Mouse (Mus musculus) spleen, adult 2 months (tissue): ENCODE measurements at regions not wholly inside any gene's neighbourhood (a gene's known extent, or its start where the extent isn't known, plus 50 kb on each side); places are given as distances from the start of the nearest gene placed in this dataset.

Experiments
- DNase-seq, 2 experiments: peaks; one replicate each; pipeline versions ENCODE4 v3.0.0 to v3.0.0-alpha.2; 2012 to 2021; ENCODE audit warnings: low spot score in 2 of 2, low read depth in 1 of 2
- H3K27ac ChIP-seq: fragments of 200-500 bp; 2 replicates; pipeline ENCODE4 v1.5.1; 2012; ENCODE audit warnings: low read length, inconsistent platforms; ENCODE audit not compliant: insufficient read depth
- H3K27me3 ChIP-seq: fragments of 200-500 bp; 2 replicates; pipeline ENCODE4 v1.6.1; 2012; ENCODE audit warnings: mild to moderate bottlenecking, moderate library complexity, low read length, inconsistent platforms; ENCODE audit not compliant: control insufficient read depth, insufficient read depth
- H3K36me3 ChIP-seq: fragments of 200-500 bp; 2 replicates; pipeline ENCODE4 v1.6.1; 2012; ENCODE audit warnings: mild to moderate bottlenecking, low read length, inconsistent platforms; ENCODE audit not compliant: control insufficient read depth, insufficient read depth
- H3K4me1 ChIP-seq: fragments of 200-500 bp; 2 replicates; pipeline ENCODE4 v1.6.1; 2011; ENCODE audit warnings: inconsistent platforms; ENCODE audit not compliant: control insufficient read depth, insufficient read depth, insufficient read length
- H3K4me3 ChIP-seq: fragments of 200-500 bp; 2 replicates; pipeline ENCODE4 v1.5.1; 2011; ENCODE audit warnings: mild to moderate bottlenecking, inconsistent platforms; ENCODE audit not compliant: insufficient read depth, insufficient read length; ENCODE audit errors: extremely low read depth
- CTCF ChIP-seq: fragments of 200-500 bp; IDR thresholded peaks from 2 replicates; pipeline ENCODE4 v1.5.1; 2011; ENCODE audit warnings: mild to moderate bottlenecking, inconsistent platforms; ENCODE audit not compliant: insufficient read depth, insufficient read length, insufficient replicate concordance; ENCODE audit errors: extremely low read depth
- POLR2A ChIP-seq: fragments of 200-500 bp; IDR thresholded peaks from 2 replicates; pipeline ENCODE4 v1.6.1; 2011; ENCODE audit warnings: low read depth, low read length, inconsistent platforms
- WGBS: fragments of 180-500 bp; shearing (Covaris S2); methylation state at CpG from one replicate; pipeline ENCODE4 v1.1.7; 2018; 5-methylcytosine and 5-hydroxymethylcytosine counted together

DNA sequence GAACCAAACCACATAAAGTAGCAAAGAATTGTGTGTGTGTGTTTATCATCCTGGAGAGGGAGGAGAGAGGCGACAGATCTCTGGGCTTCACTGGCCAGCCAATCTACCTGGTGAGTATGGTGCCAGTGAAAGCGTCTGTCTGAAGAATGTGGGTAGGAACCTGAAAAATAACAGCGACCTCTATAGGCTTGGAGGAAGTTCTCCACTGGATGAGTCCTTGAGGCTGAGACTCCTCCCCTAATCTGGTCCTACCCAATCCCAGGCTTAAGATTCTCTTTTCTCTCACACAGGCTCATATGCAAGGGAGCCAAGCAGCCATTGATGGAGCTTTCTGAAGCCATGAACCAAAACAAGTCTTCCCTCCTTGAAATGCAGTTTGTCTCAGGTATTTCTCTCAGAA, 283.2 kb downstream of the Gm11011 start:
- H3K4me3 ChIP-seq, result no peak overlapping the region
- H3K27ac ChIP-seq, result no peak overlapping the region
- H3K36me3 ChIP-seq, result no peaks in the 10 kb centered on the region
- 74% methylated on average over 3 of the region's 3 CpGs for WGBS
- TF ChIP-seq POLR2A (no peak), CTCF (no peak)
- no peak for DNase-seq
- no peaks in the 10 kb centered on the region for H3K27me3 ChIP-seq
- no peaks in the 10 kb centered on the region for H3K4me1 ChIP-seq

DNA sequence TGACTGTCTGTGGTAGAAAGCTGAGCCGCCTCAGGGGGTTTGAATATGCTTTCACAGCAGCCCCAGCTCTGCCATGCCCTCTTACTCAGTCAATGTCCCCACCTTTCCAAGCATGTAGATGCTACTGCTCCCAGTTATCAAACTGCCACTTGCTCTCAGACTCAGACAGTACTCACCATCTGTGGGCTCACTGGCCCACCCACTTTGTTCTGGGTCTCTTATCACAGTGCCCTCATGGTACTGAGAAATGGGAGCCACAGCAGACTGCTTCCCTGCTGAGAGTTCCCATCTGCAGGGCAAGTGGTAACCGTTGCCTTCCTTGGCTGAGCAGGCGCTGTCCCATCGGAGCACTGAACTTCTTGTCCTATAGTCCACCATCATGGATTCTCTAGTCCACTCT, 286.6 kb downstream of the Gm11011 start:
- TF ChIP-seq POLR2A (no peak), CTCF (no peak)
- no peaks in the 10 kb centered on the region for H3K36me3 ChIP-seq
- no peak for DNase-seq
- H3K27me3 ChIP-seq, result no peaks in the 10 kb centered on the region
- no peaks in the 10 kb centered on the region for H3K4me1 ChIP-seq
- 93% methylated on average over 4 of the region's 4 CpGs for WGBS
- no peak overlapping the region for H3K4me3 ChIP-seq
- H3K27ac ChIP-seq, result no peak overlapping the region

DNA sequence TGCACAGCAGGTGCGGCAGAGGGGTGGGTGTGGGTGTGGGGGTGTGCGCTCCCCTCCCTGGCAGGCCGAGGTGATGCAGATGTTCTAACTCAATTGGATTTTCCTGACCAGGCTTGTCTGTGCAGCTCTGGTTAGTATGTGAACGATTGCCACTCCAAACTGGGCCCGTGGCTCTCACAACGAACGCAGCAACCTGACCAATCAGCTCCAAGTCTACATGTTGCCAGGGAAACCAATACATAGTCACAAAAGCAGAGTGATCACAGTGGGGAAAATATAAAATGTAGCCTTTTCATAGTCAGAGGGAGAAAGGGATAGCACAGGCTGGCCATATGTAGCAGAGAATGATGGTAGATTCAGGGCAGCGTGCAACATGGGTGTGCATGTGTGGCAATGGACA, 287.1 kb downstream of the Gm11011 start:
- DNase-seq, result no peak
- Histone ChIP-seq H3K27me3 (no peaks in the 10 kb centered on the region), H3K4me3 (no peak overlapping the region), H3K4me1 (no peaks in the 10 kb centered on the region), H3K36me3 (no peaks in the 10 kb centered on the region), H3K27ac (no peak overlapping the region)
- TF ChIP-seq CTCF (no peak), POLR2A (no peak)
- 92% methylated on average over 8 of the region's 8 CpGs for WGBS

DNA sequence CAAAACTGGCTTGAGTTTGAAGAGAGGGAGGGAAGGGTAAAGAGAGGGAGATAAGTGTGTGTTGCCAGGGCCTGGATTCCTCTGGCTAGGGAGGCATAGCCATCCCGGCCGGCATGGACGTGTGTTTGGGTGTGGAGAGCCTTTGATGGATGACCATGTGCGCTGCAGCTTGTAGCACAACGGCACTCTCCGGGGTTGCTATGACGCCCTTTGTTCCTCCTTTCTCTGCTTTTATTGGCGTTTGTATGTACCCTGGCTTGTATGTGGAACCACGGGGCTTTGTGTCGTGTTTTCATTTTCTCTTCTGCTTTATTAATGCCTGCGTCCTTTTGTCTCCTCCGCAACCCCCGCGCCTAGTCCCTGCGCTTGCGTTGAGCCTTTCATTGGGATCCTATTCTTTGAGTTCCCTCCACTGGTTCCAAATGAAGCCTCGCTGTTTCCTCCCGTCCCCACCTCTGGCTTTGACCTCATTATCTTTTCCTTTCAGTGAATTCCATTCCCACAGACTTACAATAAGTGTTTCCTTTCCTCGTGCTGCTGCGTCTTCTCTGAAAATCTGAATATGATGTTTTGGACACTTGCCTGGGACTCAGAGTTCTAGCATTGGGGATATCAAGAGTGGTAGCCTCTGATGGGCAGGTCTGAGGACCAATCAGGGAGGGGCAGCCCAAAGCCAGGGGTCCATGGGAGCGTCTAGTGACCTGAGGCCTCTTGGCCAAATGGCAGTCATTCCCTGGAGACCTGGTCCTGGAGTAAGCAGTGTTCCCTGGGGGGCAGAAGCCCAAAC, 289.5 kb downstream of the Gm11011 start:
- Histone ChIP-seq H3K27ac (no peak overlapping the region), H3K36me3 (no peaks in the 10 kb centered on the region), H3K27me3 (no peaks in the 10 kb centered on the region), H3K4me1 (no peaks in the 10 kb centered on the region), H3K4me3 (no peak overlapping the region)
- TF ChIP-seq POLR2A (no peak), CTCF (no peak)
- WGBS, result 13% methylated on average over 21 of the region's 21 CpGs
- no peak for DNase-seq

DNA sequence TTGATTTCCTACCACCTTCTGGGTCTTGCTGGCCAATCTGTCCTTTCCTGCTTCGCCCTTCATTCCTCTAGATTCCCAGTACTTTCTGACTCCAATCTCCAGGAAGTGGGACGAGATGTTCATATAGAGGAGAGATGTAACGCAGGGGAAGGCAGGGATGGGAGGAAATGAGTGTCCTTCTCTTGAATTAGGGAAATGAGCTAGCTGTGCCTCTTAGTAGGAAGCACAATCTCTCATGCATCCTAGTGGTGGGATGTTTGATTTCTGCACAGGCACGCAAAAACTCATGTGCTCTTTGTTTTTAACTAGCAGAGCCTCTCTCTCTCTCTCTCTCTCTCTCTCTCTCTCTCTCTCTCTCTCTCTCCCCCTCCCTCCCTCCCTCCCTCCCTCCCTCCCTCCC, 290.3 kb downstream of the Gm11011 start:
- no peak for TF ChIP-seq CTCF
- no peak for TF ChIP-seq POLR2A
- no peak overlapping the region for H3K27ac ChIP-seq
- H3K4me1 ChIP-seq, result no peaks in the 10 kb centered on the region
- WGBS, result 60% methylated on average over 4 of the region's 4 CpGs
- H3K36me3 ChIP-seq, result no peaks in the 10 kb centered on the region
- DNase-seq, result no peak
- no peaks in the 10 kb centered on the region for H3K27me3 ChIP-seq
- no peak overlapping the region for H3K4me3 ChIP-seq

DNA sequence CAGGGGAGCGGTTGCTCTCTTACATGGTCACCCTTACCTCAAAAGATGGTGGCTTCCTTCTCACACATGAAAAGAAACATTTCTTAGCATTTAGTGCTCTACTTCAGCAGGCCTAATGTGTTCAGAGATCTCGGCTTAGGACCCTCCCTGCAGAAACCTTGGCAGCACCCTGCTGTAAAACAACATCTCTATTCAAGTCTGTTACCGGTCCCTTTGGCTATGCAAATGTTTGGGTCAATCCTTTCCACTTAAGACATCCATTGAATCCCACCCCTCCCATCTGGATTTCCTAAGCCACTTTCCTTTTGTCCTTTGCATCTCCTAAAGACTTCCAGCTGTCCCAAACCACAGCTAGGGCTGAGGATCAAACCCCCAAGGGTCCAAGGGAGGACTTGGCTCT, 294.2 kb downstream of the Gm11011 start:
- H3K4me1 ChIP-seq, result no peaks in the 10 kb centered on the region
- 76% methylated on average over 3 of the region's 3 CpGs for WGBS

DNA sequence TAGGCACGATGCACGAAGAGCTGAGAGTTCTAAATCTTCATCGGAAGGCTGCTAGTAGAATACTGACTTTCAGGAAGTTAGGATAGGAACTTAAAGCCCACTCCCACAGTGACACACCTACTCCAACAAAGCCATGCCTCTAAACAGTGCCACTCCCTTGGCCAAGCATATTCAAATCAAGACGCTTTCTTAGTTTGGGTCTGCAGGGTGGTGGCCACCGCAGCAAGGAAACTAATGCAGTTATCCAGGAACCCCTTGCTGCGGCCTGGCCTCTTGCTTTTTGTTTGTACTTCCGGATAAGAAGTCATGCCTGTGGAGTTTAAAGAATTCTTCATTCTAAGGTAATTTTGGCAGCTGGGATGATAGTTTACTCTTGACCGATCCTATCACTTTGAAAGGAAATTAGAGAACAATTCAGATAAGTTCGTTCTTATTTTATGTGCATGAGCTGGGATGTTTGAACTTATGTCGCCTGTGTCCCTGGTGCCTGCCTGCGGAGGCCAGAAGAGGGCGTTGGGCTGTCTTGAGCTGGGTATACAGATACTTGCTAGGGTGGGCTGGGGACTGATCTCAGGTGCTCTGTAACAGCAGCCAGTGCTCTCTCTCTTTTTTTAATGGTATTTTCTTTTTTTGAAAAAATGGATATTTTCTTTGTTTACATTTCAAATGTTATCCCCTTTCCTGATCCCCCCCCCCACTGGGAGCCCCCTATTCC, 298.5 kb downstream of the Gm11011 start:
- Histone ChIP-seq H3K27me3 (no peaks in the 10 kb centered on the region), H3K36me3 (no peaks in the 10 kb centered on the region), H3K4me3 (no peak overlapping the region), H3K27ac (no peak overlapping the region), H3K4me1 (no peaks in the 10 kb centered on the region)
- no peak for DNase-seq
- 92% methylated on average over 12 of the region's 12 CpGs for WGBS
- TF ChIP-seq CTCF, result no peak
- TF ChIP-seq POLR2A, result no peak

More for the DNA sequence above, 294.2 kb downstream of the Gm11011 start:
- H3K27ac ChIP-seq, result no peak overlapping the region
- no peak for TF ChIP-seq CTCF
- no peak for TF ChIP-seq POLR2A
- H3K36me3 ChIP-seq, result no peaks in the 10 kb centered on the region
- DNase-seq, result no peak
- H3K4me3 ChIP-seq, result no peak overlapping the region
- H3K27me3 ChIP-seq, result no peaks in the 10 kb centered on the region
